Mouse (Mus musculus) ES-Bruce4 (cell line): ENCODE measurements around the gene Astl. TPM values are rescaled to one million over a fixed set of nuclear protein-coding genes. Genes with fewer than 3 reads are reported as not detected.

Source experiments
- H3K27ac ChIP-seq: 2 replicates; pipeline ENCODE4 v1.5.1; 2012; ENCODE audit warnings: low read length, inconsistent platforms; ENCODE audit not compliant: insufficient read depth
- H3K27me3 ChIP-seq: 2 replicates; pipeline ENCODE4 v1.6.1; 2012; ENCODE audit warnings: mild to moderate bottlenecking, low read length, inconsistent platforms; ENCODE audit not compliant: control insufficient read depth, poor library complexity, insufficient read depth, severe bottlenecking
- H3K36me3 ChIP-seq: 2 replicates; pipeline ENCODE4 v1.6.1; 2012; ENCODE audit warnings: inconsistent platforms, mild to moderate bottlenecking, low read length, moderate library complexity; ENCODE audit not compliant: control insufficient read depth, poor library complexity, insufficient read depth, severe bottlenecking
- H3K4me1 ChIP-seq: one replicate; pipeline ENCODE4 v1.8.1; 2011; ENCODE audit warnings: low read length; ENCODE audit not compliant: control insufficient read depth, insufficient read depth
- H3K4me3 ChIP-seq: 2 replicates; pipeline ENCODE4 v1.5.1; 2011; ENCODE audit warnings: low read depth, mild to moderate bottlenecking, low read length
- H3K9ac ChIP-seq: 2 replicates; pipeline ENCODE4 v1.6.1; 2012; ENCODE audit warnings: low read depth, mild to moderate bottlenecking, inconsistent platforms; ENCODE audit not compliant: poor library complexity, severe bottlenecking
- H3K9me3 ChIP-seq: replicated peaks from 2 replicates; pipeline ENCODE4 v1.6.1; 2012; ENCODE audit warnings: mild to moderate bottlenecking, low read length, inconsistent platforms; ENCODE audit not compliant: control insufficient read depth, poor library complexity, insufficient read depth, severe bottlenecking
- CTCF ChIP-seq: IDR thresholded peaks from one replicate; pipeline ENCODE4 v1.8.1; 2011; ENCODE audit warnings: low read depth, low read length
- EP300 ChIP-seq: IDR thresholded peaks from 2 replicates; pipeline ENCODE4 v1.6.1; 2011; ENCODE audit warnings: low read depth, low read length; ENCODE audit not compliant: insufficient read depth
- POLR2A ChIP-seq: IDR thresholded peaks from one replicate; pipeline ENCODE4 v1.8.1; 2011; ENCODE audit warnings: low read length; ENCODE audit not compliant: insufficient read depth
- polyA plus RNA-seq: library from polyadenylated mRNA; stranded (reverse); fragments of >200 nt; gene quantifications from 2 replicates; pipeline ENCODE4 v1.2.4, GENCODE M21; 2011; ENCODE audit warnings: low read depth; ENCODE audit not compliant: missing spikeins, insufficient read depth, insufficient read length

The Astl gene
- polyA plus RNA-seq, 1 experiment, result not detected

DNA sequence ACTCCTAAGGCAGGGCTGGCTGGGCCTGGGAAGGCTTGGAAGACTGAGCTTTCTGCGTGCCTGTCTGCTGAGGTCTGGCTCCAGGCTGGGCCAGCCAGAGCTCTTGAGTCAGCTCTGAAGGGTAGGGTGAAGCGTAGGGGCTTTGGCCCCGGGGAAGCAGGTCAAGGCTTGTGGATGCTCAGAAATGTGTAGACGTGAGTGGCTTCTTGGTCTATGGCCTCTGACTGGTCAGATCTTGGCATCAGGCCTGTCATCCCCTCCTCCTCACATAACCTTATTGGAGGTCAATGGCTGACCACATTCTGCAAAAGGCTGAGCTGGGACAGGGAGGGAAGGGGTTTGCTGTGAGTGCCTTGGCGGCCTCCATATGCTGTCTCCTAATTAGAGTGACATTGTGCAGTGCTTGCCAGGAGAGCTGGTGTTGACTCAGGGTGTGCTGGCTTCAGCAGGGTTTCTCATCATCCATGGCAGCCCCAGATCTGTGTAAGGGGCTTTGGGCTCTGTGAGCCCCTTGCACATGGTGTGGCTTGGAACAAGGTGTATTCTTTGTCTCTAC lies 56.2 kb downstream of the Astl start:
- Histone ChIP-seq H3K9me3 (no peaks in the 10 kb centered on the region), H3K27me3 (no peaks in the 10 kb centered on the region), H3K4me1 (no peaks in the 10 kb centered on the region), H3K4me3 (no peak overlapping the region), H3K9ac (no peak overlapping the region), H3K27ac (no peak overlapping the region), H3K36me3 (no peaks in the 10 kb centered on the region)
- TF ChIP-seq CTCF, result no peak
- no peak for TF ChIP-seq POLR2A

DNA sequence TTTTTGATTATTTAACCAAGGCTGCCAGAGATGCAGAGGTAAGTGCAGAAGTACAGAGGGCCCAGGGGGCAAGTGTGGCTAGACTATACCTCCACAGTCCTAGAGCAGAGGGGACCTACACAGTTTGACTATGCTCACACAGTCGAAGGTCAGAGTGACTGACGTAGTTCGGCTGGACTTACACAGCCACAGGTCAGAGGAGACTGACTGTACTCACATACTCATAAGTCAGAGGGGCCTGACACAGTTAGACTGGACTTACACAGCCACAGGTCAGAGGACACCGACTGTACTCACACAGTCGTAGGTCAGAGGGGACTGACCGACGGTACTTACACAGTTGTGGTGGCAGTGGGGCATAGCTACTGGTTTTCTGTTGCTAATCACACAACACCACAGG lies 60.3 kb downstream of the Astl start:
- Histone ChIP-seq H3K36me3 (no peaks in the 10 kb centered on the region), H3K27ac (no peak overlapping the region), H3K9me3 (no peaks in the 10 kb centered on the region), H3K4me3 (no peak overlapping the region), H3K27me3 (no peaks in the 10 kb centered on the region), H3K9ac (no peak overlapping the region), H3K4me1 (no peaks in the 10 kb centered on the region)
- TF ChIP-seq EP300 (no peak), CTCF (no peak), POLR2A (no peak)

Other genes with a start within 250 kb of the Astl start
- gene Ncaph, start 204.7 kb upstream of the Astl start, polyA plus RNA-seq, result 90.3 and 97.1 TPM in 2 replicates
- 9.1 and 10.2 TPM in 2 replicates for gene Itpripl1, start 195.2 kb upstream of the Astl start, polyA plus RNA-seq
- 1.9 and 2.4 TPM in 2 replicates for gene 1810024B03Rik, start 130.4 kb upstream of the Astl start, polyA plus RNA-seq
- 137 and 143 TPM in 2 replicates for gene Snrnp200, start 130.3 kb upstream of the Astl start, polyA plus RNA-seq
- 43.7 and 53.8 TPM in 2 replicates for gene Ciao1, start 90.8 kb upstream of the Astl start, polyA plus RNA-seq
- gene Tmem127, start 90.7 kb upstream of the Astl start, polyA plus RNA-seq, result 21.7 and 22.3 TPM in 2 replicates
- gene Stard7, start 68.4 kb upstream of the Astl start, polyA plus RNA-seq, result 45.0 and 45.7 TPM in 2 replicates
- 0.61 and 1.9 TPM in 2 replicates for gene Dusp2, start 2.5 kb upstream of the Astl start, polyA plus RNA-seq
- gene Adra2b, start 24.6 kb downstream of the Astl start, polyA plus RNA-seq, result 1.5 and 2.1 TPM in 2 replicates
- 0.43 and 1.2 TPM in 2 replicates for gene Gpat2, start 86.6 kb downstream of the Astl start, polyA plus RNA-seq
- gene Fahd2a, start 105.9 kb downstream of the Astl start, polyA plus RNA-seq, result 14.8 and 16.1 TPM in 2 replicates
- gene Kcnip3, start 183.5 kb downstream of the Astl start, polyA plus RNA-seq, result 2.0 and 2.8 TPM in 2 replicates
- 1.2 and 1.3 TPM in 2 replicates for gene Prom2, start 202.8 kb downstream of the Astl start, polyA plus RNA-seq
- 5.4 and 7.6 TPM in 2 replicates for gene Zfp661, start 248.5 kb downstream of the Astl start, polyA plus RNA-seq
- 200 and 203 TPM in 2 replicates for gene Mrps5, start 248.6 kb downstream of the Astl start, polyA plus RNA-seq